Mouse (Mus musculus) cerebellum, adult 8-10 months (tissue): ENCODE results near the gene 9330182L06Rik.

ENCODE experiments used
- DNase-seq: peaks from one replicate; pipeline ENCODE4 v3.0.0; 2022

Gene 9330182L06Rik

DNA sequence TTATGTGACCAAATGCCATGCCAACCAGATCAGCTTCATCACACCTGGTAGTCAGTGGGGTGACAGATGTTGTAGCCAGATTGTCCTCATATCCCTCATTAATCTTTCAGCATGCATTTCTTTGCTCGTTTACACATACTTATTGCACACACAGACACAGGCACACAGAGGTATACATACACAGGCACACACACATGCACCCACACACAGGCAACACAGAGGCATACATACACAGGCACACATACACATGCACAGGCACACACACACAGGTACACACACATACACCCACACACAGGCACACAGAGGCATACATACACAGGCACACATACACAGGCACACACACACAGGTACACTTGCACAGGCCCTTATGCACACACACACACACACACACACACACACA lies 99.0 kb downstream of the 9330182L06Rik start:
- DNase-seq: no peak

DNA sequence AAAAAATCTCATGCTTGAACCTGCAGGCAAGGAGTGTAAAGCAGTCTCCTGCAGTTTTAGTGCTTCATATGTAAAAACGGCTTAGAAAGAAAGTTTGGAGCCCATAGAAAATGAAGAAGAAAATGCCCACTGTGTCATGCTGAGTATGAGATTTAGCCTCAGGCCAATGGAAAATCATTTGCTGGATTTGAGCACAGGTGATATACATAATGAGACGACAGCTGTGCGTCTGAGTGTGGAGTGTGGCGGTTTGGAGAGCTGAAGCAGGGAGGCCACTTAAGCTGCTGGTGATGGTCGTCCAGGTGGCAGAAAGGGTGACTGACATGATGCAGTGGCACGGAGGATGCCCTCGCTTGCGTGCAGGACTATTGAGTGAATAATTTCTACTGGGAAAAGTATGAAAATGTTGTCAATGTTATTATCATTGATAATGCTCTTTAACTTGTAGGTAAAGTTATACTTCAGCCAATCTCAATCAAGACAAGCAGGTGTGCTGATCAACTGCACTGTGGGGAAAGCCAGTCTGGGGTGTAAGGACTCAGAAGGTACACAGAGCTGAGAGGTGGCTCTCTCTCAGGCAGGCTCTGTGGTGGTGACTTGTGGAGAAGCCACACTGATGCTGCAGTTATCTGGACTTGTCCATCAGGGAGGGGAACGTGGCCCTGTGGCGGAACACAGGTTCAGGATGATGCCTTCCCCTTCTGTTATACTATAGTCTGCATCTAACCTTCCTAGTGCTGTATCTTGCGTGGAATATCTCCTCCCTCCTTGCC lies 102.2 kb downstream of the 9330182L06Rik start:
- no peak for DNase-seq

DNA sequence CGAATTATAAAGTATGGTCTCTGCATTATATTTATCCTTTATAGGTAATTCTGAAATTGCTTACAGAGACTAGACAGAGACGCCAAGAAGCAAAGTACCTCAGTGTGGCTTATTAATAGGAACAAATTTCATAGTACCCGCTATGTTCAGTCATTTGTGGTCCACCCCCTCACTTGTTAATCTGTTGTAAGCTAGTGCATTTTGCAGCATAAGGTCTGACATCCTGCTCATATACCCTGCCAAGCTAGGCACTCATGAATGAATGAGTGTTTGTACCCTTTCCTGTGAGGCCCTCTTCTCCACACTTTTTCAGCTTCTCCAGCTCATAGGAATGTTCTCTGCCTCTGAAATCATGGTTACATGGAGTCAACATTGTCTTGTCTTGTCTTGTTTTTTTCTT lies 105.2 kb downstream of the 9330182L06Rik start:
- DNase-seq: no peak

DNA sequence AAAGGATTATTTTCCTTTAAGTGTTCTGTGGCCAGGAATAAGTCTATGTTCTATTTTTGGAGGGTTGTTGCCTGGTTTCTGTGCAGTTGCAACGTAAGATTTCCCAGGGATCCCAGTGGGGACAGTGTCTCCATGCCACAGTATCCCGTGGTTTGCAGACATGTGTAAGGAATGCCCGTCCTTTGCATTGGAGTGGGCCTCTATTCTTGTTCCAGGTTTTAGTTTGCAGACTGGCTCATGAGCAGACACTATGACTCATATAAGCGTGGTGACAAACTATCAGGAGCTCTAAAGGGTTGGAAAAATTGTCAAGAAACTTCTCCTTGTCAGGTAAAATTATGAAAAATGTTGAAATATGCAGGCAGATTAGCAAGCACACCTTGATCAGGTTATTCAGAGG lies 107.4 kb downstream of the 9330182L06Rik start:
- DNase-seq: no peak

DNA sequence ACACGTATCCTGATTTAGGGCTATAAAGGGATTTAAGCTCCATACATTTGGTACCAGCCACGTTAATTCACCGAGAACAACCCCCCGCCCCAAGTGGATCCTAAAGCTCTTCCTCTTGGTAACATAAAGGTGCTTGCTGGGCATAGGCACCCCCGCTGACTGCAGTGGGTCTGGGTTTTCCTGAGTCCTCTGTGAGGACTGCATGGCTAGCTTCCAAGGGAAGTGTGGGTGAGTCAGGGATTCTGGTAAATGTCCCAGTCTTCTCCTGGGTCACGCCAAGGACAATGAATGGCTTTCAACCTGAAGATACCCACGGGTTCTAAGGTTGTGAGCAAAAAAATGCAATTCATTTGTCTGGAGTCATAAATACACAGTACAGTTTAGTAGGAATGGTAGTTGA lies 124.0 kb downstream of the 9330182L06Rik start:
- peak; percentile 42 for DNase-seq

DNA sequence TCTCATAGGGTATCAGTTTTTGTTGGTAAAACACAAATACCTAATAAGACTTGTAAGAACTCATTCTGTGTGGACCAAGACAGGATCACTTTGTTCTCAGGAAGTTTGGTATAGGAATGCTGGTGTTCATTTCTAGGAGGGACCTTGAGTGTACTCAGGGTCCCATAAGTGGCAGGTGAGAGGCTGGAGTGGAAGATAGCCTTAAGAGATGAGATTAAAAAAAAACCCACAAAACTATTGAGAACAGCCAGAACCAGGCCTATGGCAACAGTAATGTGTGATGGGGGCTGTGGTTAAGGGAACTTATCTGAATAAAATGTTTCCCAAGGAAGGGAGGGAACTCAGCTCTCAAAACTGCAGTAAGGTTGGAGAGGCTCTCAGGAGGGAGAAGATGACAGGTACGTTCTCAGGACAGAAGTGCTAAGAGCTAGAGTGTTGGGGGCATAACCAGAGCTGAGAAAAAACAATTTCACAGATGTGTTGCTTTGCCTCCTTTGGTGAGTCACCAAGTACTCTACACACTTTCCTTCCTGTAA lies 126.0 kb downstream of the 9330182L06Rik start:
- DNase-seq: no peak

DNA sequence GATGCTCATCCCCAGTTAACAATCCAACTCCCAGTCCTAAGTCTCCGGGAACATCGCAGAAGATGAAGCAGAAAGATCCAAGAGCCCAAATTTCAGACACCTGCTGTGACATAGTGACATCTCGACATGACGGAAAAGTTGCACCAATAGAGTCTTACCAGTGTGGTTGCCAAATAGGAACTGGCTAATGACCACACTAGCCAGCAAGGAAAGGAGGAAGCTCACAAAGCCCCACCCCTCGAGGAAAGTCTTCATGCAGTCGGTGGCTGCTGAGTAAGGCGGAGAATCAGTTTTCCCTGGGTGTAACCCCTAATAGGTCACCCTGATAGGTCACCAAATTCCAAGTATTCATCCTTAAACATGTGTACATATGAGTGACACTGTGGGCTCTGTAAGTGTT lies 151.2 kb downstream of the 9330182L06Rik start:
- DNase-seq: no peak

DNA sequence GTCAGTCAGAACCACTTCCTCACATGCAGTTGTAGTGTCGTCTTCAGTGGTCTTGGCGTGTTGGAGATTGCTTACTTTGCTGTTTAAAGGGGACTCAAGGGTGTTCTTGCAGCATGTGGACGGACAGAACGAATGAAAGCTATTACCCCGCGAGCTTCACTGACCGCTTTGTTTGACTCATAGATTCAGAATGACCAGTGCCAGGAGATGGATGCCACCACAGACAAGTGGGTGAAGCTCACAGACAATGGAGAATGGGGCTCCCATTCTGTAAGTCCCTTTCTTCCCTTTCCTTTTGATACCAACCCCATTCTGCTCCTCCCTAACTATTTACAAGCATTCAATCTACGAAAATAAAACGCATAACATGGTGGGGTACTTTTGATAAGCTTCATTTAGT lies 151.9 kb downstream of the 9330182L06Rik start:
- no peak for DNase-seq

DNA sequence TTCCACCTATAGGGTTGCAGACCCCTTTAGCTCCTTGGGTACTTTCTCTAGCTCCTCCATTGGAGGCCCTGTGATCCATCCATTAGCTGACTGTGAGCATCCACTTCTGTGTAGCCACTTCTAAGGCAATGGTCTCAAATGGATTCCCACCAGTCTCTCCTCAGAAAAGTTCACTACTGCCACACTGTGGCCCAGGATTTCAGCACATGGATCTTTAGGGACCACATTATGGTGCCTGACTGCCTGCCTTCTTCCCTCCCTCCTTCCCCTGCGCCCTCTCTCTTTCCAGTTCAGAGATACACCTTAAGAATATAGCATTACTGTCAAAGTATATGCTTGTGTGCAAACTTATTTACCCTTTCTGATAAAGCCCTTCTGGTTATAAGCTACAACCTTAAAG lies 154.0 kb downstream of the 9330182L06Rik start:
- DNase-seq: no peak

DNA sequence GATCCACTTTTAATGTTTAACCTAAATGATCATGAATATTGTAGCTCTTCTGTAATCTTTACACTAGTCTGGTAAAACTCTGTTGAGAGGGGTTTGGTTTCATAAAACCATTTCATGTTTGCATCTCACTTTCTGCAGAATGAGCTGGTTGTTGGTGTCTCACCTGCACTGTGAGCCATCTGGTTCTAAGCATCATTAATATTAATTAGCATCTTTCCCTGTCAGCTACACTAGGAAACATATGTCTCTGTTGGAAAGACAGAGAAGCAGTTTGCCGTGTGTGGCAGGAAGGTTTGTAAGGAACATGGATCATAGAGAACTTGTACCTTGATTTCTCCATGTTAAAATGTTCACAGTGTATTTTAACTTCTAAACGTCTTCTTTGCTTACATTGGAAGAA lies 158.5 kb downstream of the 9330182L06Rik start:
- DNase-seq: no peak

DNA sequence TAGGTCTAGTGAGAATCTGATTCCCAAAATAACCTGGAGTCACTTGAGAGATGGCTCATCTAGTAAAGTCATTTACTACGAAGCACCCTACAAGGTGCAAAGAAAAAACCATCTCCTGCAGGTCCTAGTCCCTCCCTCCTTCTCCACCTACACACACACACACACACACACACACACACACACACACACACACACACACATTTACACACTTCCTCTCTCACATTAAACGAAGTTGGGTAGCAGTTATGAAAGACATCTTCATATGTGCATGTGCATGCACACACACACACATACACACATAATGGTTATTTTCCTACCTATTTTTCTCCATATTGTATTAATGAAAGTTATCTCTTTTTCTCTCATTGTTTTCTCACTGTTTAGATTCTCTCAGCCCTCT lies 161.2 kb downstream of the 9330182L06Rik start:
- no peak for DNase-seq

DNA sequence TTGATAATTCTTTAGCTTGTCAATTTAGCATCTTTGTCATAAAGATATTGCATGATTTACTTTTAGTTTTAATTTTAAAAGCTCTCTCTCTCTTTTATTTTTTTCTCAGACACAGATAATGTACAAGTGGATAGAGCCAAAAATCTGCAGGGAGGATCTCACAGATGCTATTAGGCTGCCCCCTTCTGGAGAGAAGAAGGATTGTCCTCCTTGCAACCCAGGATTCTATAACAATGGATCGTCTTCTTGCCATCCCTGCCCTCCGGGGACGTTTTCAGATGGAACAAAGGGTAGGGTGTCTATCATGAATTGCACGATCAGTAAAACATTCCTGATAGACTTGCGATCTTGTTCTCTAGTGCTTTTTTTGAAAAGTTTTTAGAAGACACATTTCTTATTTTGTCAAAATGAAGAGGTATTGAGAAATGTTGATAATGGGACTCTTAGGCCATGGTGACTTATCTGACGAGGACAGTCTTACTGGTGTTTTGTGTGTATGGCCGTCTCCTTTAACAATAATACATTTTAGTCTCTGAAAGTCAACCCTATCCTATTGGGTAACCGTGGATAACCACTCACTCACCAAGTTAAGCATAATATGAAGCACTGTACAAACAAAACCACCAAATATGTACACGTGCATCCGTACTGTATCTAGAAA lies 161.8 kb downstream of the 9330182L06Rik start:
- peak; percentile 57 for DNase-seq

DNA sequence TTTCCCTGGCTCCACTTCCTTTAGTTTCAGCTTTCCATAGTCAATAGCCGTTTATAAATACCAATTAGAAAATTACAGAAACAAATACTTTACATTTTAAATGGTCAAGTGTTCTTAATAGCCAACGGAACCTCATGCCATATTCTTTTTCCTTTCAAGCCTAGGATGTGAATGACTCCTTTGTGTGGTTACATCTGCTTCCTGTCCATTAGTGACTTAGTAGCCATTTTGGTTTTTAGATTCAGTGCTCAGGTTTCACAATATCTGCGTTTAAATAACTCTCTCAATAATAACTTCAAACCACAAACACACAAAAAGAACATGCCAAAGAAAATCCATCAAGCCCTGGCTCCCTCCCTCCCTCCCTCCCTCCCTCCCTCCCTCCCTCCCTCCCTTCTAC lies 162.8 kb downstream of the 9330182L06Rik start:
- DNase-seq: no peak

DNA sequence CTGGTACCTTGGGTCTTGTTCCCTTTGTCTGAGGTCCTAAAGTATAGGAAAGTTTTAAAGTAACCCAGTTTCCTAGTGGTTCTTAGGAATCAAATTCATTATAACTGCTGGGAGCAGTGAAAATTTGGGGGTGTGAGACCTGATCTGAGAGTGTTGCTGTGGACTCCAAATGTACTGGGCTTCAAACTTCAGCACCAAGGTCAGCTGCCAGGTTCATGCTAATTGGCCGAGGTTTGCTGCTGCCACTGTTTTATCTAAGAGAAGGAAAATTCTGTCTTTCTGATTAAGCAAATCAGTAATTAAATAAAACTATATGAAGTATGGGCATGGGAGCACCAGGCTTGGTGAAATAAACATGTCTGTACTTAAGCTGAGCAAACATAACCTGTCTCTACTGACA lies 180.2 kb downstream of the 9330182L06Rik start:
- no peak for DNase-seq

DNA sequence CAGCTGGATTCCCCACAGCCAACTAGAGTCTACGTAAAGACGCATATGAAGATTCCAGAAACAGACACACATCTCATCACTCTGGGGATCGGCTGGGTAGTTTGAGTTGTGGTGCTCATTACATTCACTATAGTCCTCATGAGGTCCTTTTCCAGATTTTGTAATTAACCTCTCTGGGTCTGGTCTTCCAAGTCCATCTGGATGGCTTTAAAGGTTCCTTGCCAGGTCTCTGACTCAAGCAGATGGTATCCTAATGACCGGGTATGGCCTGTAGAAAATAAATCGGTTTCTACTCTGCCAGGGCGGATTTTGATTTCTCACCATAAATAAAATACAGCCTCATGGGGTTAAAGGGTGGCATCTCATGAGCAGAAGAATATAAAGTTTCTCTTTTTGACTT lies 183.0 kb downstream of the 9330182L06Rik start:
- DNase-seq: peak; percentile 58

DNA sequence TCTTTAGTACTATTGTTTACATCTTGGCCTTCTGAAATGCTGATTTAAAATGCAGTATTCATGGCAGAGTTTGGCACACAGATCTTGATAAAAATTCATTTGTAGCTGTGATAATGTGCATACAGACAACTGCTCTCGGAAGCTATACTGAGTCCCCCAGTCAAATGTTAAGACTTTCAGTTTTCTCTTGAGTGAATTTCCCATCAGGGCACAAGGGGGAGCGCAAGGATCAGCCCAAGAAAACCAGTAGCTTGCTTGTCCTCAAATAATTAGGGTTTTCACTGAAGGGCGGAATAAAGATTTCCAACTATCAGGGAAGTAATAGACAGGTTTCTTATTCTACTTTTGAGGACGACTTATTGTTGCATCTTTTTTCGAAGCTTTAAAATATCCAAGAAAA lies 183.7 kb downstream of the 9330182L06Rik start:
- peak; percentile 61 for DNase-seq

DNA sequence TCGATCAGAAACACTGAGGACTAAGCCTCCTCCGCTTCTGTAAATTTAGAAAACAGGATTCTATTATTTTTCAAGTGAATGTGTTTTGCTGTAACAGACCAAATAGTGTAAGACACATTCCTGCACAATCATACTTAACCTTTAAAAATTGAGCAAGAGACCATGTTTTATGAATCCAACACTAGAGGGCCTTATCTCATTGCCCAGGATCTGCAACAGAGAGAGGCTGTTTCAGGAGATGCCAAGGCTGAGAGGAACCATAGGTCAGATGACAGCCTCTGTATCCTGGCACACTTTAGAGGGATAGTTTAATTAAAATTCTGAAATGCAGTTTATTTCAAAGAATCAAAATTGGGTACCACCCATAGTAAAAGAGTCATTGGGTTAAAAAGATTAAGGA lies 187.4 kb downstream of the 9330182L06Rik start:
- DNase-seq: no peak

DNA sequence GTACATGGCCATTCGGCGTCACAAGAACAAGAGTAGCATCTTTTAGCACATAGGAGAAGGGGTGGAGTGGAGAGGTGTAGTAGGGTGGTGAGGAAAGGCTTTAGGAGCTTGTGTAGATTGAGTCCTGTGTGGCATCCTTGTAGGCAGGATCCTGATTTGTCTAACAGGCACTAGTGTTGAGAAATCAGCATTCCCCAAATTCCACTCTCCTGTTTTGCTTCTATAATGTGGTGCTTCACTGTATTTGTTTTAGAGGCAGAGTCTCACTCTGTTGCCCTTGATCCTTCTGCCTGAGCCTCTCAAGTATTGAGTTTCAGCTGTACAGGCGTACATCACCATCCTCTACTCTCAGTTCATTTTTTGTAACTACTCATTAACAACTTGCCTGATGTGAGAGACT lies 211.7 kb downstream of the 9330182L06Rik start:
- DNase-seq: no peak

DNA sequence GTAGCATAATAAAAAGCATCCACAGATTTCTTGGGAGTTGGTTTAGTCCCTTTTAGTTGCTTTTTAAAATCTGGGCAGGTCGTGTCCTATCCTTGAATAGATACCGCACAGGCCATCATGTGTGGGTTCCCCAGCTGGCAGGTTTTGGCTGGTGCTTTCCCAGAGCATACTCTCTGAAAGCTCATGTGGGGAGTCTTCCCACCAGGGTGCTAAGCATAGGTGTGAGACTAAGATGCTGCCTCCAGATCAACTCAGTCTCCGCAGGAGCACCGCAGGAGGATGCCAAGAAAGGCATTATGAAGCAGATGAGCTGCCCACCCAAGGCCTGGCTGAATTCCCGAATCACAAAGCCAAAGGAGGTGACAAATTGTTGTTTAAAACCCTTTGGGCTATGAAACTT lies 229.5 kb downstream of the 9330182L06Rik start:
- DNase-seq: peak; percentile 16

DNA sequence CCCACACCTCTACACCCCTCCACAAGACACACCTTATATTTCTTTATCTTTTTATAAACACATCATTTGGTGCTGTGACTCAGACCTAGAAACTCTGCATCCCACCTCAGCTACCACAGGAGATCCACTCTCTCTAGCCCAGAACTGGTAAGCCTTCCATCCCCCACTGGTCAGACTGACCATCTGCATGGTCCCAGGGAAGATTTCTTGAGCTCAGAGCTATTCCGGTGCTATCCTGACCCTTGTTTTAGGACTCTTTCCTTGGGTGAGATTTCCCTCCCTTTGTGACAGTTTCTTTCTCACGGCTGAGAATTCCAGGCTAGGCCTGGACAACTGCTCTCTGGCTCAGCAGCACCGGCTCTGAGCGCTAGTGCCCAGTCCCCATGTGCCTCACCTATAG lies 231.3 kb downstream of the 9330182L06Rik start:
- no peak for DNase-seq

DNA sequence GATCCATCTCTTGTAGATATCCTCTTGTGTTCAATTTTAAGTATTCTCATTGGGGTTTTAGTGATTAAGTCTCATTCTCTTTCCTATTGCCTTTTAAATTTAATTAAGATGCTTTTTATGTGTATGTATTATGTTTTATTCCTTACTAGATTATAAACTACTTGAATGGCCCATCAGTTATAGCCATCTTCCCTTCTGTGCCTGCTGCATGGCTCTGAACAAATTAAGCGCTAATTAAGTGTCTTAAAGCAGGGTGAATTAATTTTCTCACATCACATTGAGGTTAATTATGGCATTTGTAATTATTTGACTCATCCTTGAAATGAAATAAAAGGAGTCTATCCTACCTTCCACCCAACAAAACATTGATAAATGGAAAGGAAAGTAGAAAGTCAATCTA lies 245.1 kb downstream of the 9330182L06Rik start:
- DNase-seq: no peak

DNA sequence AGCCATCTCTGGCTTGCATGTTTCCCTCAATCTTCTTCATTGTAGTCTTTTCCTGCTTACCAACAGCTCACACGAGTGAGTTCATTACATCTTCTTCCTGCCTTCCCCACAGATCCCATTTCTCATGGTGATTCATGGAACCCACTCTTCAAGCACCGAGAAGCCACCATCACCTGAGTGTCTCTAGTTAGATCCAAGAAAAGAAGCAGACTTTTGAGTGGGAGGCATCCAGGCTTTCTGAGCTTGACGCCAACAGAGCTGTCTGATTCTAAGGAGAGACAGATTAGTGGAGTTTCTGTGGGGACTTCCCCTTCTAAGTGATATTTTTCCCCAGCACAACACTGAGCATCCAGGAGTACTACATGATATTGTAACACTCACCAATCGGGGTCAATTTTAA lies 259.6 kb downstream of the 9330182L06Rik start:
- DNase-seq: no peak
